Mouse (Mus musculus) MEL (cell line): ENCODE measurements around the gene Tlk1. TPM values are rescaled to one million over a fixed set of nuclear protein-coding genes. Genes with fewer than 3 reads are reported as not detected.

Experiments used
- DNase-seq: peaks from one replicate; pipeline ENCODE4 v3.0.0; 2011; ENCODE audit warnings: low read depth, low spot score
- H3K27ac ChIP-seq: 2 replicates; pipeline ENCODE4 v1.5.1; 2012; ENCODE audit warnings: low read depth, mild to moderate bottlenecking, control low read depth, low read length, moderate library complexity; ENCODE audit not compliant: control insufficient read depth
- H3K27me3 ChIP-seq, 2 experiments: fragments of 150-350 bp in 1 of 2; sonication (generic) in 1 of 2; 2 replicates each; pipeline ENCODE4 v1.6.1; 2012; ENCODE audit warnings: low read length in 2 of 2, mild to moderate bottlenecking in 2 of 2, improper control_type of control experiment in 1 of 2, moderate library complexity in 1 of 2; ENCODE audit not compliant: insufficient read depth in 2 of 2, control insufficient read depth in 1 of 2
- H3K36me3 ChIP-seq, 2 experiments: 2 replicates each; pipeline ENCODE4 v1.6.1; 2012 to 2014; ENCODE audit warnings: low read length in 2 of 2, improper control_type of control experiment in 1 of 2, inconsistent platforms in 1 of 2, mild to moderate bottlenecking in 1 of 2; ENCODE audit not compliant: insufficient read depth in 2 of 2, control insufficient read depth in 1 of 2
- H3K4me1 ChIP-seq, 2 experiments: fragments of 150-350 bp in 1 of 2; sonication (generic) in 1 of 2; 2 replicates each; pipeline ENCODE4 v1.6.1; 2012; ENCODE audit warnings: low read length in 2 of 2, improper control_type of control experiment in 1 of 2, mild to moderate bottlenecking in 1 of 2; ENCODE audit not compliant: insufficient read depth in 2 of 2, control insufficient read depth in 1 of 2
- H3K4me3 ChIP-seq, 2 experiments: fragments of 150-350 bp in 1 of 2; sonication (generic) in 1 of 2; 2 replicates each; pipeline ENCODE4 v1.5.1; 2012; ENCODE audit warnings: low read depth in 2 of 2, low read length in 2 of 2, mild to moderate bottlenecking in 2 of 2, moderate library complexity in 2 of 2, control low read depth in 1 of 2, improper control_type of control experiment in 1 of 2; ENCODE audit not compliant: control insufficient read depth in 1 of 2, insufficient read depth in 1 of 2
- H3K79me2 ChIP-seq: 2 replicates; pipeline ENCODE4 v1.6.1; 2012; ENCODE audit warnings: mild to moderate bottlenecking, low read length, moderate library complexity; ENCODE audit not compliant: control insufficient read depth, poor library complexity, insufficient read depth
- H3K9ac ChIP-seq: 2 replicates; pipeline ENCODE4 v1.6.1; 2012; ENCODE audit warnings: low read depth, mild to moderate bottlenecking, control low read depth, low read length, moderate library complexity; ENCODE audit not compliant: control insufficient read depth, poor library complexity, severe bottlenecking
- H3K9me3 ChIP-seq: fragments of 150-350 bp; sonication (generic); replicated peaks from 2 replicates; pipeline ENCODE4 v1.6.1; 2012; ENCODE audit warnings: mild to moderate bottlenecking, low read length, improper control_type of control experiment, moderate library complexity; ENCODE audit not compliant: insufficient read depth
- CHD1 ChIP-seq: IDR thresholded peaks from 2 replicates; pipeline ENCODE4 v1.6.1; 2012; ENCODE audit warnings: low read depth, mild to moderate bottlenecking, inconsistent platforms, low read length, improper control_type of control experiment
- CTCF ChIP-seq, 3 experiments: IDR thresholded peaks in 2 of 3; conservative IDR thresholded peaks in 1 of 3; 2 replicates each; pipeline ENCODE4 v1.5.1; 2011 to 2012; ENCODE audit warnings: low read length in 3 of 3, low read depth in 2 of 3, mild to moderate bottlenecking in 2 of 3, improper control_type of control experiment in 1 of 3, inconsistent platforms in 1 of 3, mixed read lengths in 1 of 3, moderate library complexity in 1 of 3; ENCODE audit not compliant: control insufficient read depth in 1 of 3, insufficient read depth in 1 of 3, poor library complexity in 1 of 3, severe bottlenecking in 1 of 3
- E2F4 ChIP-seq: IDR thresholded peaks from 2 replicates; pipeline ENCODE4 v1.6.1; 2011; ENCODE audit warnings: low read depth, low read length, improper control_type of control experiment, borderline replicate concordance
- ETS1 ChIP-seq: IDR thresholded peaks from 2 replicates; pipeline ENCODE4 v1.6.1; 2012; ENCODE audit warnings: low read depth, mild to moderate bottlenecking, inconsistent platforms, low read length, improper control_type of control experiment, moderate library complexity
- GABPA ChIP-seq: IDR thresholded peaks from 2 replicates; pipeline ENCODE4 v1.6.1; 2012; ENCODE audit warnings: low read depth, mild to moderate bottlenecking, inconsistent platforms, low read length, improper control_type of control experiment, moderate library complexity
- HCFC1 ChIP-seq: IDR thresholded peaks from 2 replicates; pipeline ENCODE4 v1.6.1; 2012; ENCODE audit warnings: low read depth, mild to moderate bottlenecking, inconsistent platforms, low read length, improper control_type of control experiment, moderate library complexity
- JUND ChIP-seq: IDR thresholded peaks from 2 replicates; pipeline ENCODE4 v1.6.1; 2011; ENCODE audit warnings: low read depth, mild to moderate bottlenecking, improper control_type of control experiment, low read length
- KAT2A ChIP-seq: conservative IDR thresholded peaks from 2 replicates; pipeline ENCODE4 v1.6.1; 2012; ENCODE audit warnings: low read depth, low read length, improper control_type of control experiment, inconsistent platforms
- MAX ChIP-seq: IDR thresholded peaks from 2 replicates; pipeline ENCODE4 v1.6.1; 2011; ENCODE audit warnings: low read length, improper control_type of control experiment
- MAZ ChIP-seq: IDR thresholded peaks from 2 replicates; pipeline ENCODE4 v1.6.1; 2012; ENCODE audit warnings: low read depth, mild to moderate bottlenecking, inconsistent platforms, low read length, improper control_type of control experiment
- MXI1 ChIP-seq: IDR thresholded peaks from 2 replicates; pipeline ENCODE4 v1.6.1; 2011; ENCODE audit warnings: mild to moderate bottlenecking, low read depth, low read length, improper control_type of control experiment
- MYB ChIP-seq: IDR thresholded peaks from 2 replicates; pipeline ENCODE4 v1.6.1; 2011; ENCODE audit warnings: mild to moderate bottlenecking, low read depth, low read length, improper control_type of control experiment
- MYC ChIP-seq: IDR thresholded peaks from 2 replicates; pipeline ENCODE4 v1.6.1; 2011; ENCODE audit warnings: low read depth, mild to moderate bottlenecking, low read length, improper control_type of control experiment, moderate library complexity
- NELFE ChIP-seq: IDR thresholded peaks from 2 replicates; pipeline ENCODE4 v1.6.1; 2011; ENCODE audit warnings: low read depth, low read length, improper control_type of control experiment
- NRF1 ChIP-seq: IDR thresholded peaks from 2 replicates; pipeline ENCODE4 v1.6.1; 2014; ENCODE audit warnings: low read depth, mild to moderate bottlenecking, inconsistent platforms, low read length, improper control_type of control experiment, moderate library complexity; ENCODE audit not compliant: poor library complexity, insufficient read depth, severe bottlenecking
- POLR2A ChIP-seq, 2 experiments: IDR thresholded peaks; 2 replicates each; pipeline ENCODE4 v1.6.1; 2011 to 2012; ENCODE audit warnings: low read length in 2 of 2, mild to moderate bottlenecking in 2 of 2, control low read depth in 1 of 2, improper control_type of control experiment in 1 of 2, low read depth in 1 of 2, moderate library complexity in 1 of 2; ENCODE audit not compliant: control insufficient read depth in 1 of 2, insufficient read depth in 1 of 2, poor library complexity in 1 of 2
- POLR2AphosphoS2 ChIP-seq: IDR thresholded peaks from 2 replicates; pipeline ENCODE4 v1.6.1; 2011; ENCODE audit warnings: low read length, improper control_type of control experiment
- POLR2AphosphoS5 ChIP-seq: IDR thresholded peaks from 2 replicates; pipeline ENCODE4 v1.6.1; 2012; ENCODE audit warnings: low read depth, borderline replicate concordance, mild to moderate bottlenecking, inconsistent platforms, low read length, moderate library complexity, mixed read lengths
- RAD21 ChIP-seq: IDR thresholded peaks from 2 replicates; pipeline ENCODE4 v1.6.1; 2011; ENCODE audit warnings: mild to moderate bottlenecking, low read depth, low read length, improper control_type of control experiment
- SIN3A ChIP-seq: IDR thresholded peaks from 2 replicates; pipeline ENCODE4 v1.6.1; 2012; ENCODE audit warnings: low read length, improper control_type of control experiment, inconsistent platforms
- SMC3 ChIP-seq: IDR thresholded peaks from 2 replicates; pipeline ENCODE4 v1.6.1; 2011; ENCODE audit warnings: low read depth, low read length, improper control_type of control experiment
- TAL1 ChIP-seq: IDR thresholded peaks from 2 replicates; pipeline ENCODE4 v1.6.1; 2012; ENCODE audit warnings: mild to moderate bottlenecking, inconsistent platforms, low read length, moderate library complexity, mixed read lengths
- TCF12 ChIP-seq: IDR thresholded peaks from 2 replicates; pipeline ENCODE4 v1.6.1; 2014; ENCODE audit warnings: low read depth, mild to moderate bottlenecking, inconsistent platforms, low read length, improper control_type of control experiment, moderate library complexity
- UBTF ChIP-seq: IDR thresholded peaks from 2 replicates; pipeline ENCODE4 v1.6.1; 2012; ENCODE audit warnings: low read depth, mild to moderate bottlenecking, inconsistent platforms, low read length, improper control_type of control experiment, moderate library complexity, borderline replicate concordance; ENCODE audit not compliant: insufficient read depth
- USF1 ChIP-seq: IDR thresholded peaks from 2 replicates; pipeline ENCODE4 v1.6.1; 2014; ENCODE audit warnings: low read depth, mild to moderate bottlenecking, inconsistent platforms, low read length, improper control_type of control experiment, moderate library complexity
- ZC3H11A ChIP-seq: IDR thresholded peaks from 2 replicates; pipeline ENCODE4 v1.6.1; 2012; ENCODE audit warnings: low read depth, mild to moderate bottlenecking, inconsistent platforms, low read length, improper control_type of control experiment
- ZNF384 ChIP-seq: IDR thresholded peaks from 2 replicates; pipeline ENCODE4 v1.6.1; 2012; ENCODE audit warnings: low read depth, mild to moderate bottlenecking, inconsistent platforms, low read length, improper control_type of control experiment
- polyA plus RNA-seq, 2 experiments: library from polyadenylated mRNA; stranded (reverse) in 1 of 2; unstranded in 1 of 2; fragments of >175 nt in 1 of 2; fragments of >200 nt in 1 of 2; gene quantifications; 2 replicates each; pipeline versions ENCODE4 v1.2.1 to v1.2.4; 2012; ENCODE audit warnings: low replicate concordance in 2 of 2, low read depth in 1 of 2; ENCODE audit not compliant: insufficient read length in 2 of 2, insufficient read depth in 1 of 2, missing spikeins in 1 of 2
- total RNA-seq: library from RNA; depleted of rRNA; stranded (reverse); fragments of 300-350 nt; gene quantifications from 2 replicates; pipeline ENCODE4 v1.2.3, GENCODE M21; 2012

Tlk1 gene
- total and polyA plus RNA-seq, 3 experiments: 20.5 to 57.0 (median 56.6) TPM

DNA sequence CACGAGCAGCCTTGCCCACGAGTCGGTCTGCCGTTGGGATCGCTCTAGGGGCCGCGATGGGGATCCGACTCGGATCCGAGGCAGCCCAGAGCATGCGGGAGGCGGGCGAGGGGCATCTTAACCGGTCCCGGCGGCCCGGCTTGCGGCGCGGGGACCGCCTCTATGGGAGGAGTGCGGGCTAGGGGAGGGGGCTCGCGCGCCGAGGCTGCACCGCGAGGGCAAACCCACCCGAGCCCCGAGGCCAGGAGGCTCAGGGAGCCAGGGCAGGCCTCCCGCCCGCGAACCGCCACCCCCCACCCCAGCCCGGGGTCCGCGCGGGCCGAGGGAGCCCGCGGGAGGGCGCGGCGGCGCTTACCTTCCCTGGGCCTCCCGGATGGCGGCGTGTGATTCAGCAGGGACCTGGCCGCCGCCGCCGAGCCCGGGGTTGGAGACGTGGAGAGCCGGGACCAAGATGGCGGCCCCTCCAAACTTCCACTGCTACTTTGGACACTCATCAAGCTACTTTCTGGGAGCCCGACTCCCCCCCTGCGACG, 624 bp downstream of the Tlk1 start:
- TF ChIP-seq MAX (0 out of 2 replicates have a peak, but pooled peaks have one; percentile 6), POLR2A (IDR thresholded peaks at IDR 0.05; ENCODE audit: control insufficient read depth in 1 of 2, insufficient read depth in 1 of 2, low read depth in 1 of 2, low read length in 2 of 2, poor library complexity in 1 of 2) (peak; percentile 52 to 58; a peak in 2 of 4 replicates), KAT2A (no peak), CTCF (IDR thresholded peaks at IDR 0.05 in 2 of 3, conservative IDR thresholded peaks at IDR 0.05 in 1 of 3; ENCODE audit: control insufficient read depth in 1 of 3, insufficient read depth in 1 of 3, low read depth in 2 of 3, low read length in 3 of 3, poor library complexity in 1 of 3, severe bottlenecking in 1 of 3) (no peak), RAD21 (no peak), JUND (no peak), POLR2AphosphoS5 (no peak), SIN3A (no peak; the same call in 1 of the 2 replicates), CHD1 (0 out of 2 replicates have a peak, but pooled peaks have one; percentile 26), USF1 (no peak), MAZ (peak; percentile 49; the same call in 1 of the 2 replicates), NELFE (peak; percentile 37), NRF1 (no peak), E2F4 (no peak), ETS1 (no peak), GABPA (no peak)
- peaks cover 0 to 47% of the 10 kb centered on the region in 2 experiments; a peak in 2 of 4 replicates for H3K36me3 ChIP-seq
- no peaks in the 10 kb centered on the region for H3K27me3 ChIP-seq
- H3K4me3 ChIP-seq: peak overlapping the region; percentile 89 to 93
- H3K4me1 ChIP-seq: peaks cover 15 to 22% of the 10 kb centered on the region in 2 experiments
- peaks cover 49% of the 10 kb centered on the region for H3K79me2 ChIP-seq
- peak overlapping the region; percentile 95 for H3K27ac ChIP-seq
- peak; percentile 68 for DNase-seq
- peak overlapping the region; percentile 99 for H3K9ac ChIP-seq
- H3K9me3 ChIP-seq: no peaks in the 10 kb centered on the region

DNA sequence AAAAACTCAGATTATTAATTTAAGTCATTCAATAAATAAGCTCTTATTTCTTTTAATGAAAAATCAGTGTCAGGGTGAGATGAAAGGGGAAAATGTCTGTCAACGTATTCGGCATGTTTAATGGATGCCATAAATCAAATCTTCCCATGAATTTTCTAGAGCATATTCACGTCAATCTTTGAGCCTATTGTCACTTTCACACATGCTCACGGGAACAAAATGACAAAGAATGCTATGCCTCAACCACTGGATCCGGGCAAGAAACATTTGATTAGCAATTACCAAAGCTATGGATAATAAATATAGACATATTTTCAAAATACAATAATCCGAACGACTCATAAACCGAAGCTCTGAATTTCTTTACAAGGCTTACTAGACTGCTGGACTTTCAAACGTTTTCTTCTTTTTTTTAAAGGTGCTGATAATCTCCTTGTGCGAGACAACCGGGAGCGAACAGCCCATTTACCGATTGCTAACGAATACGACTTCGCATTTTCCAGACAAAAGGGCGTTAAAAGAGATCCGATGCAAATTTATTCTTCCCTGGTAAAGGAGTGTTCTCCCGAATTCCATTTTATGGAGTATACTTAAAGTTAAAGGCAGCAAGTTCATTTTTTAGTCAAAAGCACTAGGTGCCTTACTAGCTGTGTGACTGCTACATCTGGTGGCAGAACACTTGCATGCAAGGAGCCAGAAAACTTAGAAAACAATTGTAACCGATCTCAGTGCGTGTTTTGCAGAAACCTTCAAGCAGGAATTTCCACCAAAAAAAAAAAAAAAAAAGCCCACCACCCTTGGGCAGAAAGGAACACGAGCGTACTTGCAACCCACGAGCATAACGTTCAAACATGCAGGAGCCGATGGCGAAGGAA, 1.4 kb downstream of the Tlk1 start:
- H3K9me3 ChIP-seq: no peaks in the 10 kb centered on the region
- DNase-seq: peak; percentile 79
- H3K79me2 ChIP-seq: peaks cover 51% of the 10 kb centered on the region
- H3K27me3 ChIP-seq: no peaks in the 10 kb centered on the region
- peak overlapping the region; percentile 89 to 93 for H3K4me3 ChIP-seq
- H3K4me1 ChIP-seq: peaks cover 16 to 19% of the 10 kb centered on the region in 2 experiments
- H3K27ac ChIP-seq: peak overlapping the region; percentile 95
- peaks cover 0 to 44% of the 10 kb centered on the region in 2 experiments; a peak in 2 of 4 replicates for H3K36me3 ChIP-seq
- H3K9ac ChIP-seq: peak overlapping the region; percentile 99
- TF ChIP-seq KAT2A (no peak), MYC (peak; percentile 40; the same call in 1 of the 2 replicates), POLR2AphosphoS5 (no peak), SIN3A (peak; percentile 70), MXI1 (peak; percentile 63), MYB (no peak), TCF12 (no peak), HCFC1 (0 out of 2 replicates have a peak, but pooled peaks have one; percentile 14), CHD1 (peak; percentile 51; the same call in 1 of the 2 replicates), MAZ (no peak; the same call in 1 of the 2 replicates), POLR2AphosphoS2 (no peak), ZNF384 (peak; percentile 66), SMC3 (peak; percentile 27), TAL1 (no peak), UBTF (no peak), CTCF (IDR thresholded peaks at IDR 0.05 in 2 of 3, conservative IDR thresholded peaks at IDR 0.05 in 1 of 3; ENCODE audit: control insufficient read depth in 1 of 3, insufficient read depth in 1 of 3, low read depth in 2 of 3, low read length in 3 of 3, poor library complexity in 1 of 3, severe bottlenecking in 1 of 3) (peak in 2 of 3 experiments; percentile 17 to 36; a peak in 3 of 6 replicates), ZC3H11A (0 out of 2 replicates have a peak, but pooled peaks have one; percentile 2), RAD21 (peak; percentile 41)
